Mouse (Mus musculus) limb, embryonic 11.5 days (tissue): ENCODE data around the gene C1qc. TPM values are rescaled to one million over a fixed set of nuclear protein-coding genes. Genes with fewer than 3 reads are reported as not detected.

ENCODE experiments used
- polyA plus RNA-seq: library from polyadenylated mRNA; unstranded; fragments of >200 nt; fragmentation: Nextera tagmentation; extraction: Ambion mirVana; gene quantifications from 2 replicates; pipeline ENCODE4 v1.2.1, GENCODE M21; 2014

C1qc gene
- polyA plus RNA-seq, 1 experiment from 2014 or later = 9.3 TPM

Other genes starting within 250 kb of the C1qc start
- 12.5 and 16.2 TPM in 2 replicates for gene Ephb2, start 57.1 kb downstream of the C1qc start, polyA plus RNA-seq
- gene C1qb, start 6.9 kb downstream of the C1qc start, polyA plus RNA-seq = 16.4 and 16.5 TPM in 2 replicates
- 8.5 and 8.6 TPM in 2 replicates for gene C1qa, start 5.7 kb upstream of the C1qc start, polyA plus RNA-seq
- gene Epha8, start 63.8 kb upstream of the C1qc start, polyA plus RNA-seq = 0.09 and 0.23 TPM in 2 replicates
- 5.1 and 6.0 TPM in 2 replicates for gene Zbtb40, start 155.7 kb upstream of the C1qc start, polyA plus RNA-seq